Mouse (Mus musculus) thymus, postnatal 4 days (tissue): ENCODE results near the gene Slc6a9.

Experiments
- DNase-seq: peaks from one replicate; pipeline ENCODE4 v3.0.0; 2021

Slc6a9 gene

GRCm38 (mm10) chr4:117882701-117883691 lies 48.7 kb downstream of the Slc6a9 start, which contains the start of gene B4galt2:
B4galt2 (minus strand) TSS chr4:117883487.
- peak; percentile 70 for DNase-seq

DNA sequence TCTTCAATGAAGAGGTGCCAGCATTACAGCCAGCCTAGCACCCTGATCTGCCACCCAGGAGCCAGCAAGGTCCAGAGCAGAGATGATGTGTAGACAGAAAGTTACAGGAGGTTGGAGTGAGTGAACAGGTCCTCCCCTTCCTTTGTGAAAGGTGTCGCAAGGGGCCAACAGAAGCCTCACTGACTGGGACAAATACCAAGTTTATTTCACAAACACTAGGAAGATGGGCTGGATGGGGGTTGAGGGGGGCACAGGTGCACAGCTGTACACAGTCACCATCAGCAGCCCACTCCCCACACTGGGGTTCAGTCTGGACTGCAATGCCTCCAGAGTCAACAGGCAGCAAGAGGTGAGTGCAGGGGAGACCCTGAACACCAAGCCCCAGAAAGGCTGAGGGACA lies 49.8 kb downstream of the Slc6a9 start:
- DNase-seq = no peak

- DNase-seq = no peak
These were observed 50.8 kb downstream of the Slc6a9 start for GRCm38 (mm10) chr4:117885093-117885492.

- no peak for DNase-seq
These were observed 51.7 kb downstream of the Slc6a9 start for GRCm38 (mm10) chr4:117885994-117886393.

DNA sequence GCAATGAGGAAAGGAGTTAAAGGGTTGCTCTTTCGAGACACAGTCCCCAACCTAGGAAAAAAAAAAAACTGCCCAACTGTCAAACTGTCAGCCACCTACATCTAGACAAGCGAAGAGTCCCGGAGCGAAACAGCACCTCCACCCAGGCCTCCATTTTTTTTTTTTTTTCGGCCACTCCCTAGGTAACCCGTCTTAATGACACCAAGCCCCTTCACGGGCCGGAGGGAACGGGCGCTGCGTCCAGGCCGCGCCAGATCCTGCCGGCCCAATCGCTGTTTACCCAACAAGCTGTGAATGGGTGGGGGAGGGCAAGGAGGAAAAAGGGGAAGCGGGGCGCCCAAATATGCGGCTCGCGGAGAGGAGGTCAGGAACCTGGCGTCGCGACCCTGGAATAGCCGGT lies 52.3 kb downstream of the Slc6a9 start:
- DNase-seq = no peak

GRCm38 (mm10) chr4:117887133-117887532 lies 52.8 kb downstream of the Slc6a9 start, which contains the start of gene Atp6v0b:
Atp6v0b (minus strand) TSS chr4:117887333.
- peak; percentile 95 for DNase-seq

GRCm38 (mm10) chr4:117887920-117888319 lies 53.6 kb downstream of the Slc6a9 start:
- DNase-seq = no peak

DNA sequence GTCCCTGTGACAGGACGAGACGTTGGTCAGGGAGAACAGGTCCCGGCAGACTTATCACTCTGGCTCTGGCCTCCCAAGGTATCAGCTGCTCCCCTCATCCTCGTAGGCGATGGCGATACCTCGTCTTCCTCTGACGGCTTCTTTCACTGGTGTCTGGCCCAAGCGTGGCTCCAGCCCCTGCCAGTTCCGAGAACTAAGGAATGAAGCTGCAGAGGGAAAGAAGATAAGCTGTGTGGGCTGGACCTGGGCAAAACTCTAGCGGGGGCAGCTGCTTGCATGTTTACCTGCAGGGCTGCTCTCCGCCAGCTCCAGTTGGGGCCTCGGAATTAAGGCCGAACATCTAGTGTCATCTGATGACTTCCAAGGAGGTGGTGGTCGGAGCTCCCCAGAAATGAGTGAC lies 55.2 kb downstream of the Slc6a9 start:
- DNase-seq = no peak

GRCm38 (mm10) chr4:117890031-117890430 lies 55.7 kb downstream of the Slc6a9 start:
- no peak for DNase-seq

DNA sequence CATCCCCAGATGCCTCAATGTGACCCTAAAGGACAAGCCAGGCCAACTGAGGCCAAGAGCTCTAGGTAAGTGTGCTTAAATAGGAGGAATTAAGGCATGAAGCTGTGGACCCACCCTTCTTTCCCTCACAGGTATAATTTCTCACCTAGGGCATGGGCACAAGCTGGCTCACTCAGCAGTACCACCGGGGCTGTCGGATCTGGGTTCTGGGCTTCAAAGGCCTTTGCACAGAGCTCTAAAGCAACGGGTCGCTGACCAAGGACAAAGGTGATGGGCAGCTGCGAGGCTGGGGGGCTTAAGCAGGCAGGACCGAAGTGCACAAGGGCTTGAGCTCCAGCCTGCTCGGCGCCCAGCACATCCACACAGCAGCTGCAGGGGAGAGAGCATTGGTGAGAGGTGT lies 56.4 kb downstream of the Slc6a9 start:
- DNase-seq = no peak

GRCm38 (mm10) chr4:117891738-117892161 lies 57.4 kb downstream of the Slc6a9 start, which contains the start of gene Dph2:
Dph2 (minus strand) TSS chr4:117892032.
- peak; percentile 80 for DNase-seq

DNA sequence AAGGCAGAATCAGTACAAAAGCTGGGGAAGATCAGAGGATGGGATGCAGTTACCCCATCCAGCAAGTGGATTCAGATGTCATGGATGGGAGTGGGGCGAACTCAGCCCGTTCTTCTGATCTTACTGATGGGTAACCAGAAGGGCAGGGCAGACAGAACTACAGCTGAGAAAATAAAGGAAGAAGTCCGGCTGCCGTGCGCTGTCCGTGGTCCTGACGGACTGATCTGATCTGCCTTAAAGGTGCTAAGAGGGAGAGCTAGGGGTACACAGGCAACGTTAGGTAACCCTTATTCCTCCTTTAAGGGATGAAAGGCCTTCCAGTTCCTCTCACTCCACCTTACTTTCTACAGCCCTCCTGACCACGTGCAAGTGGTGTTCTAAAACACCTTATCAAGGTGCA lies 59.1 kb downstream of the Slc6a9 start:
- peak; percentile 83 for DNase-seq

DNA sequence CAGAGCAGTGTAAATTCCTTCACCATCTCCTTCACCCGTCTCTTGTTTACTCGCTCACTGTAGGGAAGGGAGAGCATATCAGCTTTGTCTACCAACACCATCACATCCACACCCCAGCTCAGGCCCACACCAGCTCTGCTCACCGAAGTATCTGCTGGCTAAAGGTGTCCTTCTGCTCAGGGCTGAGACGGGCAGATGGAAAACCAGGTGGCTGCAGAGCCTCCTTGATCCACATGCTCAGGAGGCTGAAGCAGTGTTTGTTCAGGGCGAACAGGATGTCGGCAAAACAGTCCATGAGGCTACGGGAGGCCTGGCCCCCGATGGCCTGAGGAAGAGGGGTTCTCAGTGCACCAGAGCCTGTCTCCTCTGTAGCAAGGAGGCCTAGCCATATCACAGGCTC lies 60.3 kb downstream of the Slc6a9 start:
- no peak for DNase-seq

DNA sequence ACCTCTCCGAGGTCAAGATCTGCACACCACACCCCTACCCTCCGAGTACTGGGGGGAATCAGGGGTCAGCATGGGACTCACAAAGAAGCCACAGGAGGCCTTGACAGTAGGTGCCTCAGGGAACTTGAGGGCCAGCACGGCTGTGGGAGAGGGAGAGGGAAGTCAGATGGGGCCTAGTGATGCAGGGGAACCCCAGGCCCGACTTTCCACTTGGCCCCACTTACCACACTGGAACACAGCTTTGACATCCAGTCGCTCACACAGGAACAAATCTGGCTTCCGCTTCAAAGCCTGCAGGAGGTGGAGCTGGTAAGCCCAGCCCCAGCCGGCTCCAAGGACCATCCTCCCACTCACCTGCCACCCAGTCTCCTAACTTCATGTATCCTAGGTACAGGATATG lies 61.0 kb downstream of the Slc6a9 start:
- DNase-seq = no peak

- DNase-seq = no peak
These were observed 61.7 kb downstream of the Slc6a9 start for GRCm38 (mm10) chr4:117896031-117896430.

DNA sequence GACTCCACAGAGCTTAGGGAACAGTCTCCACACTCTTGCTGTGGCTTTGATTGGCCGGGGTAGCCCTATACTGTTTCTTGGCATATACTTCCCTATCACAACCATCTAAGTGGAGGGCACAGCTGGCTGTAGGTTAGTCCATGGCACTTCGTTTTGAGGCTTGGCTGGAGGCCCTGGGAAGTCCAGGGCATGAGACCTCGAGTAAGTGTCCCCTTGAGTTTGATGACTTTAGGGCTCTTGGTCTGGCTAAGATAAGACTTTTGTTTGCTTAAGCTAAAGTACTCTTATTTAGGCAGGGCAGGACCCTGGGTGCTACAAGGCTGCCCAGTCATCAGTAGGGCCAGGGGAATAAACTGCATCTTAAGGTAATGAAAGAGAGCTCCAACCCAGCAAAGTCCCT lies 63.8 kb downstream of the Slc6a9 start:
- DNase-seq = no peak

- no peak for DNase-seq
These were observed 69.8 kb downstream of the Slc6a9 start for GRCm38 (mm10) chr4:117904094-117904493.

- no peak for DNase-seq
These were observed 70.5 kb downstream of the Slc6a9 start for GRCm38 (mm10) chr4:117904761-117905160.

- DNase-seq = no peak
These were observed 71.9 kb downstream of the Slc6a9 start for GRCm38 (mm10) chr4:117906196-117906595.

DNA sequence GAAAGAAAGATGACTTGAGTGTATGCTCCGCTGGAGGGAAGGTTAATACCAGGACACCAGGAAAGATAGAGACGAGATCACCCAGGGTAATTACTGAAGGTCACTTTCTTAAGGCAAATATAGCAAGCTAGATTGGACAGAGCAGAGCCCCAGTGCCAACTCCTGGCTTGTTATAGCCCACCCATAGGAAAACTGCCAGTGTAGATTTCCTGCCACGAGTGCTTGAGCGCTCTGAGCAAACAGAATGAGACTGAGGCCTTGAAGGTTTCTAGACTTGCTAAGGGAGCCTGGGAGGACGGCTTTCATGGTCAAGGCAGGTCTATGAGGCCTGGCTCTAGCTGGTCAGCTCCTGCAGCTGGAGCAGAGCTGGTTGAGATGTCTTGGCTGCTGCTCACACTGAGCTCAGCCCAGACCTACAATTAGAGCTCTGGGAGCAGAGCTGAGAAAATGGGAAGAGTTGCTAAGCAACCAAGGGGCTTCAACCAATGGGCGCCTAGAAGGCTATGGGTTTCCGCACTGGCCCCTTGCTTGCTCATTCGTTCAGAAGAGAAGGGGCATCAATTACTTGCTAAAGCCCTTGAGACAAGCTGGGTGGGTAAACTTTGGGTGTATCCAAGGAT lies 74.6 kb downstream of the Slc6a9 start:
- DNase-seq = no peak

DNA sequence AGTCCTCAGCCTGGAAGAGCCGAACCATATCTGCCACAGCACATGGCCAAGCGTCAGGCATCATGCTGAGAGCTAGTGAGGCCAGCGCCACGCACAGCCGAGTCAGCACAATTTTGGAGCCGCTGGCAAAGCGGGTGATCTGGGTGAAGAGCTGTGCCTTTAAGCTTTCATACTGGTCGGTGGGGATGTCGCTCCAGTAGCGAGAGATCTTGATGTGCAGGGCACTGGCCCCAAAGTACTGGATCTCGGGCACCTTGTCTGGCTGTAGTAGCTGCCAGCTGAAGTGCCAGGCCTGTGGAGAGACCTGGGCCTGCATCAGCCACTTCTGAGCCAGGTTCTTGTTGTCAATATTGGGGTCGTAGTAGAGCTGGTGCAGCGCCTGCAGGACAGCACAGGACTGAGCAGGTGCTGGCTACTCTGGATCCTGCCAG lies 77.8 kb downstream of the Slc6a9 start:
- no peak for DNase-seq

- DNase-seq = no peak
These were observed 78.5 kb downstream of the Slc6a9 start for GRCm38 (mm10) chr4:117912685-117913273.

GRCm38 (mm10) chr4:117913421-117913820 lies 79.1 kb downstream of the Slc6a9 start:
- DNase-seq = no peak
